Mouse (Mus musculus): ENCODE data around the gene Mylk2.
A peak's percentile ranks its signal among the peaks of the same experiment; 100 is the strongest.

Mylk2 gene

DNA sequence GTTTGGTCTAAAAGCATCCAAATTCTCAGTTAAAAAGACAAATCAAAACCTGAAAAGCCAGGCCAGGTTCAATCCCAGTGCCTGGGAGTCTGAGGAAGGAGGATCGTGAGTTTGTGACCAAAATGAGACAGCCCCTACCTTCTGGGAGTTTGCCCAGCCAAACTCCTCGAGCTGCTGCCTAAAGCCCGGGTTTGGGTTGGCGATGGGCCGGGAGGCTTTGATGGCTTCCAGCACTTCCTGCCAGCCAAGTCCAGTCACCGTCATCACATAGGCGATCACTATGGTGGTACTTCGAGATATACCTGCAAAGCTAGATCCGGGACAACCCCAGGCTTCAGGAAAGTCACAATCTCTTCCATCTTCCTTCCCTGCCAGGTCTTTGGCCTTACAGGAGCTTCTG, 32.9 kb downstream of the Mylk2 start:
- no peak for DNase-seq (ENCODE audit: low spot score)

GRCm38 (mm10) chr2:152947098-152947497, 35.9 kb downstream of the Mylk2 start:
- DNase-seq (ENCODE audit: low spot score) = no peak

GRCm38 (mm10) chr2:152948438-152949020, 37.4 kb downstream of the Mylk2 start:
- DNase-seq (ENCODE audit: low spot score) = no peak

DNA sequence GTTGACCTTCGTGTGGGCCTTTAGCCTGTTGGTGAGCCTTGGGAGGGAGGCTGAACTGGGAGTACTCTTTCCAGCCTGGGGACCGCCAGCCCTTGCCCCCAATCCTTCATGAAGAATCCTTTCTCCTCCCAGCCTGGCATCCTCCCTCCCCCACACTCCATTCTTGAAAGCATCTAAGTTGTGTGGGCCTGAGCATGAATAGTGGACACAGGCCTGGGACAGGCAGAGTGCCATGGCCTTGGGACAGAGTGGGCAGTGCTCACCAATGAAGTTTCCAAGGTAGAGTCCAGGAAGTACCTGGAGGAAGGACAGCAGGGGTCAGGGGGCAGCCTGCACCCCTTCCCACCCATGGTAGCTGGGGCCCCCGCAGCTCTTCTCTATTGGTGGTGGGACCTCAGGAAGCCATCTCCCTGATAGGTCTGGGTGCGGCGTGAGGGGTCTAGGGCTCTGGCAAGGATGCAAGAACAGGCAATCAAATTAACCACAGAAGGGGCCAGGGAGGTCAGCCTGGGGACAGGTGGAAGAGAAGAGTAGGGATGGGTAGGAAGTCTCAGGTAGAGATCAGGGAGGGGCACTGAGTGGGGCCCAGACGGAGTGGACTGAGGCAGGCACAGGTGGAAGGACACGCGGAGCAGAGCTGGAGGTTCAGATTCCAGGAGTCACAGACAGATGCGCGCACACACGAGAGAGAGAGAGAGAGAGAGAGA, 39.4 kb downstream of the Mylk2 start:
- no peak for DNase-seq (ENCODE audit: low spot score)

DNA sequence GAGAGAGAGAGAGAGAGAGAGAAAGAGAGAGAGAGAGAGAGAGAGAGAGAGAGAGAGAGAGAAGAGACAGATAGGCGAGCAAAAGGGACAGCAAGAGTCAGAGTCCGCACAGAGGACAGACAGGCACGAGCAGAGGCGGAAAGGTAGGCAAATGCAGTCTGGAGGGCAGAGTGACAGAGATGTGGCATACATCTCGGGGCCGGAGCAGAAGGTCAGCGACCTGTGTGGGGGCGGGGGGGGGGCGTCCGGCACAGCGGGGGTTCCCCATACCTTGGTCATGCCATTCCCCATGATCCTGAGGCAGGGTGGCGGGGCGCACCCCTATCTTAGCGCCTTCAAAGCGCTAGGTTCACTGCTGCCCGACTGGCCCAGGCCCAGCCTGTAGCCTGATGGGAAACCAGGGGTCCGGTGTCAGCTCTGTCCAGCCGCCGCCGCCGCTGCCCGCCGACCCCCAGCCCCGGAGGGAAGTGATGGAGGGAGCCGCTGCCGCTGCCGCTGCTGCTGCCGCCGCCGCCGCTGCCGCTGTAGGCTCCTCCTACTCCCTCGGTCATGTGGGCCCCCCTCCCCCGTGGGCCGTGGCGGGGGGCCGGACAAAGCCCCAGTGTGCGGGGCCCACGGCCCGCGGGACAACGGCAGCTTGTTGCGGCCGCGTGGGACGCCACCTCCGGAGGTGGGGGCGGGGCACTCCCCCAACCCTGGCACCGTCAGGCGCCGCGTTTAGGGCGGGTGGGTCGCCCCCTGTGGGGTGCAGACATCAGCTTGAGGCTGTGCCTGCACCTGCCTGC, 40.1 kb downstream of the Mylk2 start, which contains the start of gene Dusp15:
Gene Dusp15, minus strand, starts transcription at position 634 of the 785 bp plus-strand sequence.
- peak; percentile 47 for DNase-seq (ENCODE audit: low spot score)

DNA sequence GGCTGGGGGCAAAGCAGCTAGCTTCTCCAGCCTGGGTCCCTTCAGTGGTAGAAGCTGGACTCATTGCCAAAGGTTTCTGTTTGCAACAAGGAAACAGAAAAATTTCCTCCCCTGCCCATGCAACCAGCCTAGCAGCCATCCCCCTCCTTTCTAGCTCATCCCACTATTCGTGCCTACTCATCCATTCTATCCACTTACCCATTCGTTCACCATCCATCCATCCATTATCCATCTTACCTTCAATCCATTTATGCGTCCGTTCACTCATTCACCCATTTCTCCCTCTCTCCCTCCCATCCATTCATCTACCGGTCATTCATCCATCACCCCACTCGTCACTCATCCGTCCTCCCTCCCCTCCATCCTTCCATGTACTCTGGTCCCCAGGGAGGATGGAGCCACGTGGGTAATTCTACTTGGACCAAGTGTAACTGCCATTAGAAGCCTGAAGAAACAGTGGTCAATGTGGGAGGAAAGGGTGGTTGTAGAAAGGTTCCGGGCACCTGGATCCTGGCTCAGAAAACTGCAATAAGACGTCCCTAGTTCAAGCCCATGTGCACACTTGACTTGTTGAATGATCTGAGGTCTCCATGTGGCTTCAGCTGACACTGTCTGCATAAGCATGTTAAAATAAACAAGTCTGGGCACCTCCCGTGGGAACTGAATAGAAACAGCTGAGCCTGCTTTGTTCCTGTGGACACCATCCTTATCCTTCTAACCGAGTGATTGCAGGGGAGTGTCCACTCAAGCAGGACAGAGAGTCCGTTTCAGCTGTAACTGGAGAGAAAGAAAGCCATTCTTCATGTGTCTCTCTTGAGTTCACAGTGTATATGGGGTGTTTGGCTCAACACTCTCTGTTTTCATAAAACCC, 40.9 kb downstream of the Mylk2 start:
- peak; percentile 23 for DNase-seq (ENCODE audit: low spot score)

GRCm38 (mm10) chr2:152958116-152958515, 47.0 kb downstream of the Mylk2 start:
- no peak for DNase-seq (ENCODE audit: low spot score)

GRCm38 (mm10) chr2:152962091-152962793, 51.1 kb downstream of the Mylk2 start, which contains the start of gene Ttll9:
Ttll9 (plus strand) TSS chr2:152962485.
- DNase-seq (ENCODE audit: low spot score) = peak; percentile 96

DNA sequence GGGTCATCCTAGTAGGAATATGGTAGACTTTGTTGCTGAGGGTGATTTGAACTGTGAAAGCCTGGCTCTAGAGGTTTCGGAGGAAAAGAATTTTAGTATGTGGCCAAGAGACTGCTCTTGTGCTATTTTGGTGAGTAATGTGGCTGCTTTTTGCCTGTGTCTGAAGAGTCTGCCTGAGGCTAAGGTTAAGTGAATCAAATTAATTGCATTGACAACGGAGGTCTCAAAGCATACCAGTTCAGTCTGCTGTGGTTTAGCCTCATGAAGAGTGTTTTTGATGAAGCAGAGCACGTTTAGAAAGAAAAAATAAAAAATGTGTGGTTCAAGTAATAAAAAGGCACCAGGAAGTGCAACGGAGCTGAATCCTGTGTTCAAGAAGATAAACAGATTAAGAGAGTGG, 54.4 kb downstream of the Mylk2 start:
- DNase-seq (ENCODE audit: low spot score) = no peak

Data from embryo, embryonic 10 days (tissue).